ENCODE assay signal across 27 mouse cellular contexts in the genomic region with DNA sequence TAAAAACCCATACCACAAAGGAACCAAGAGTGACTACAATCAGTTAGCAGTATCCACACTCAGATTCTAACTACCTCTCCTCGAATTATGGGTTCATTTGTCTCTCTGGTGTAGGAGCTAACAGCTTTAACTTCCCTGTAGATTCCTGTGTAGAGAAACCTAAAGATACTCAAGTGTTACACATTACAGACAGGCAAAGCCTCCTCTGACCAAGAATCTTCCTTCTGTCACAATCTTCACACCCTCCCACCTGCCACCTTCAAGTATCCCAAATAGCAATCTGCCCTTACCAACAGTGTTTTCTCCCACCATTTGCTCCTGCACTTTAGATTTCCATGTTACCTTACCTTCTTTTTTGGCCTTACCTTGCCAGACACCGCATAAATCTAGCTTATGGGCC. TPM values are rescaled to one million over a fixed set of nuclear protein-coding genes. Genes with fewer than 3 reads are reported as not detected.
"Had no signal": no experiment of that assay in that cellular context is flagged by ENCODE, and none has a peak within 500 bp of the region (broad histone marks: within the 10 kb centered on the region; RNA-seq: fewer than 3 reads in every experiment).

No protein-coding gene starts in this region.

- ATAC-seq: intestine, embryonic 15.5 days; liver, postnatal 0 days; midbrain, embryonic 13.5 days; midbrain, embryonic 16.5 days had no signal

- H3K4me1 ChIP-seq: intestine, embryonic 15.5 days; kidney, embryonic 15.5 days; limb, embryonic 12.5 days; limb, embryonic 15.5 days; lung, embryonic 15.5 days; megakaryocyte, embryonic 14.5 days; midbrain, embryonic 10.5 days; midbrain, embryonic 13.5 days; neural tube, embryonic 13.5 days had no signal

- DNase-seq: kidney, adult 11 months; kidney, adult 8-10 months; kidney, postnatal 10 days; kidney, postnatal 36 days; liver, postnatal 0 days; lung, postnatal 10 days; lung, postnatal 36 days; retina, postnatal 1 day; thymus, adult 2 months; thymus, postnatal 14 days; thymus, postnatal 4 days had no signal

- H3K4me3 ChIP-seq: intestine, embryonic 15.5 days; kidney, embryonic 15.5 days; left cerebral cortex, adult 2 months; limb, embryonic 12.5 days; limb, embryonic 15.5 days; lung, embryonic 15.5 days; megakaryocyte, embryonic 14.5 days; midbrain, embryonic 10.5 days; midbrain, embryonic 13.5 days; myocyte; neural tube, embryonic 13.5 days had no signal

RNA-seq across cellular contexts. Expression of a gene that starts 35.3 kb away (rescaled TPM):
- total RNA-seq: neutrophil, adult 5-6 weeks had no signal
- polyA plus RNA-seq: kidney, embryonic 15.5 days; liver, embryonic 14.5 days; liver, postnatal 0 days; small intestine, adult 2 months; spleen, adult 2 months; thymus, adult 2 months had no signal
